Mouse (Mus musculus) thymus, adult 2 months (tissue): ENCODE data around the gene Nell2.

Source experiments
- CTCF ChIP-seq: fragments of 200-500 bp; IDR thresholded peaks from 2 replicates; pipeline ENCODE4 v1.5.1; 2012; ENCODE audit warnings: mild to moderate bottlenecking, control low read depth, low read length, moderate library complexity, borderline replicate concordance; ENCODE audit not compliant: control insufficient read depth, poor library complexity, insufficient read depth; ENCODE audit errors: extremely low read depth
- POLR2A ChIP-seq: fragments of 200-500 bp; IDR thresholded peaks from 2 replicates; pipeline ENCODE4 v1.6.1; 2012; ENCODE audit warnings: mild to moderate bottlenecking, low read length, control low read depth, moderate library complexity; ENCODE audit not compliant: control insufficient read depth, poor library complexity, insufficient read depth; ENCODE audit errors: extremely low read depth

- TF ChIP-seq CTCF: no peak
- no peak for TF ChIP-seq POLR2A
These were observed 271.2 kb downstream of the Nell2 start for GRCm38 (mm10) chr15:95257131-95257530.
